Mouse (Mus musculus): ENCODE data around the gene Zhx3.

DNA sequence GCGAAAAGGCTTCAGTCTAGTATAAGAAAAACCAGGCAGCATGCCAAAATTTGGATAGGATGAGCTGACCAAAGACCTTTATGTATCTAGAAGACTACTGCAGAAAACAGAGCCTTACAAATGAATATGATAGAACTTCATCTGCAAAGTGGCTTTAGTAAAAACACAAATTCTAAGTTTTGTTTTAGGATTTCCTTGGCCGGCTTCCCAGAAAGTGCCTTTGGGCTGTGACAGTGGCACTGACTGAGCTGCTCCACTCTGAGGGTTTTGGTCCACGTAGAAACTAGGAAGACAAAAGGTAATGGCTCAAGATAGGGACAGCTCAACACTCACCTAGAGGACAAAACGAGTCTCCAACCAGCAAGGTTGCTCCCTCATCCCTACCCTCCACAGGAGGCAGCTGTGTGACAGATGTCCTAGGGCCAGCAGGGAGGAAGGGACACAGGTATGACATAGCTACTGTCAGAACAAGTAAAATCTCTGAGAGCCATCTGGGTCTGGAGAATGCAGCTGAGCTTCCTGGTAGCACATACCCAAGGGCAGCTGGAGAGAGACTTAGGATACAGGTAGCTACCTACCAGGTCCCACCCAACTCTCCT is 104.6 kb downstream of the Zhx3 start:
- TF ChIP-seq CTCF (IDR thresholded peaks at IDR 0.05; ENCODE audit: borderline replicate concordance, insufficient read depth, low read depth, low read length) (no peak), POLR2A (IDR thresholded peaks at IDR 0.05; ENCODE audit: borderline replicate concordance, insufficient read depth, low read length) (no peak)
